Mouse (Mus musculus) kidney, adult 11 months (tissue): Measurements from ENCODE around the gene Pabpn1l.
A peak's percentile ranks its signal among the peaks of the same experiment; 100 is the strongest.

ENCODE experiments used
- DNase-seq: peaks from one replicate; pipeline ENCODE4 v3.0.0; 2022

Gene Pabpn1l

GRCm38 (mm10) chr8:122616181-122616905 is 6.2 kb downstream of the Pabpn1l start:
- no peak for DNase-seq

- peak; percentile 96 for DNase-seq
Measured at GRCm38 (mm10) chr8:122611295-122612133, 11.0 kb downstream of the Pabpn1l start, which contains the start of the genes Galns and Trappc2l. Galns (minus strand) TSS chr8:122611463. Trappc2l (plus strand) TSS chr8:122611640.

GRCm38 (mm10) chr8:122610612-122611277 is 11.8 kb downstream of the Pabpn1l start:
- DNase-seq = no peak

GRCm38 (mm10) chr8:122610209-122610608 is 12.3 kb downstream of the Pabpn1l start:
- no peak for DNase-seq

GRCm38 (mm10) chr8:122606810-122607209 is 15.7 kb downstream of the Pabpn1l start:
- no peak for DNase-seq

GRCm38 (mm10) chr8:122605367-122605766 is 17.2 kb downstream of the Pabpn1l start:
- DNase-seq = no peak

- no peak for DNase-seq
Measured at GRCm38 (mm10) chr8:122604640-122605039, 17.9 kb downstream of the Pabpn1l start.

GRCm38 (mm10) chr8:122600666-122601065 is 21.9 kb downstream of the Pabpn1l start:
- peak; percentile 82 for DNase-seq

GRCm38 (mm10) chr8:122596031-122596430 is 26.5 kb downstream of the Pabpn1l start:
- DNase-seq = no peak

GRCm38 (mm10) chr8:122593783-122594507 is 28.6 kb downstream of the Pabpn1l start:
- DNase-seq = no peak

- DNase-seq = no peak
Measured at GRCm38 (mm10) chr8:122593240-122593639, 29.3 kb downstream of the Pabpn1l start.

- no peak for DNase-seq
Measured at GRCm38 (mm10) chr8:122586749-122587148, 35.8 kb downstream of the Pabpn1l start.

- DNase-seq = no peak
Measured at GRCm38 (mm10) chr8:122586171-122586570, 36.4 kb downstream of the Pabpn1l start.

GRCm38 (mm10) chr8:122585411-122585891 is 37.1 kb downstream of the Pabpn1l start:
- DNase-seq = peak; percentile 25

- DNase-seq = no peak
Measured at GRCm38 (mm10) chr8:122584981-122585380, 37.6 kb downstream of the Pabpn1l start.

GRCm38 (mm10) chr8:122580926-122581325 is 41.6 kb downstream of the Pabpn1l start:
- no peak for DNase-seq

GRCm38 (mm10) chr8:122579196-122579595 is 43.3 kb downstream of the Pabpn1l start:
- DNase-seq = peak; percentile 16

GRCm38 (mm10) chr8:122577116-122577515 is 45.4 kb downstream of the Pabpn1l start:
- no peak for DNase-seq

GRCm38 (mm10) chr8:122576648-122577022 is 45.9 kb downstream of the Pabpn1l start, which contains the start of gene Aprt:
Aprt (minus strand) TSS chr8:122576909.
- peak; percentile 94 for DNase-seq

- DNase-seq = no peak
Measured at GRCm38 (mm10) chr8:122575735-122576647, 46.5 kb downstream of the Pabpn1l start.

- DNase-seq = no peak
Measured at GRCm38 (mm10) chr8:122575286-122575685, 47.3 kb downstream of the Pabpn1l start.
